Mouse (Mus musculus) forebrain, postnatal 0 days (tissue): ENCODE data around the gene Stpg3. TPM values are rescaled to one million over a fixed set of nuclear protein-coding genes. Genes with fewer than 3 reads are reported as not detected.

Experiments used
- ATAC-seq: fragments of 200-750 bp; cut with Nextera tagmentation; 2 replicates; pipeline ENCODE4 v1.8.0; 2017; ENCODE audit warnings: mild to moderate bottlenecking, moderate library complexity
- DNase-seq: peaks from one replicate; pipeline ENCODE4 v3.0.0-alpha.2; 2015
- H3K27ac ChIP-seq: fragments of 300-500 bp; sonication (generic); 2 replicates; pipeline ENCODE4 v1.5.1; 2014; ENCODE audit warnings: low read depth, mild to moderate bottlenecking, antibody characterized with exemption, low read length, moderate library complexity, mixed read lengths
- H3K27me3 ChIP-seq: fragments of 300-500 bp; sonication (generic); 2 replicates; pipeline ENCODE4 v1.6.1; 2014; ENCODE audit warnings: mild to moderate bottlenecking, low read length, mixed read lengths; ENCODE audit not compliant: insufficient read depth
- H3K36me3 ChIP-seq: fragments of 300-500 bp; sonication (generic); 2 replicates; pipeline ENCODE4 v1.6.1; 2014; ENCODE audit warnings: mild to moderate bottlenecking, moderate library complexity; ENCODE audit not compliant: insufficient read depth
- H3K4me1 ChIP-seq: fragments of 300-500 bp; sonication (generic); 2 replicates; pipeline ENCODE4 v1.6.1; 2014; ENCODE audit warnings: antibody characterized with exemption; ENCODE audit not compliant: insufficient read depth
- H3K4me2 ChIP-seq: fragments of 300-500 bp; sonication (generic); 2 replicates; pipeline ENCODE4 v1.6.1; 2014; ENCODE audit warnings: low read depth, mild to moderate bottlenecking, moderate library complexity
- H3K4me3 ChIP-seq: fragments of 300-500 bp; sonication (generic); 2 replicates; pipeline ENCODE4 v1.5.1; 2014; ENCODE audit warnings: low read depth, low read length, mixed read lengths
- H3K9ac ChIP-seq: fragments of 300-500 bp; sonication (generic); 2 replicates; pipeline ENCODE4 v1.6.1; 2014; ENCODE audit warnings: mild to moderate bottlenecking
- H3K9me3 ChIP-seq: fragments of 300-500 bp; sonication (generic); 2 replicates; pipeline ENCODE4 v1.6.1; 2016; ENCODE audit warnings: low read length
- CTCF ChIP-seq: sonication (generic); IDR thresholded peaks from 2 replicates; pipeline ENCODE4 v1.5.1; 2016; ENCODE audit warnings: antibody characterized with exemption, control low read depth, low read depth
- WGBS: fragments of 180-500 bp; shearing (Covaris S2); extraction: QIAGEN DNeasy Blood & Tissue Kit; methylation state at CpG from one replicate; pipeline ENCODE4 v1.1.7; 2014; 5-methylcytosine and 5-hydroxymethylcytosine counted together
- polyA plus RNA-seq: library from polyadenylated mRNA; unstranded; fragments of >200 nt; fragmentation: Nextera tagmentation; extraction: Ambion mirVana; gene quantifications from 2 replicates; pipeline ENCODE4 v1.2.1, GENCODE M21; 2015
- total RNA-seq: library from RNA; depleted of rRNA; stranded (reverse); fragments of >200 nt; gene quantifications from 2 replicates; pipeline ENCODE4 v1.2.3, GENCODE M21; 2014

Stpg3 gene
- total and polyA plus RNA-seq, 2 experiments from 2014 or later = not detected

GRCm38 (mm10) chr2:25242101-25242506 lies 27.7 kb upstream of the Stpg3 start, which contains the start of the genes Rnf208 and Cysrt1:
Gene Rnf208 (plus strand): TSS chr2:25242255.
Gene Cysrt1 (minus strand): TSS chr2:25242452.
- DNase-seq (peak; percentile 75), ATAC-seq (peak; percentile 74)
- Histone ChIP-seq H3K9me3 (no peaks in the 10 kb centered on the region), H3K4me1 (peaks cover 6% of the 10 kb centered on the region), H3K27ac (peak within 1 kb of the TSS; percentile 82), H3K9ac (peak within 1 kb of the TSS; percentile 79), H3K27me3 (no peaks in the 10 kb centered on the region), H3K4me2 (peak within 1 kb of the TSS; percentile 89), H3K4me3 (peak within 1 kb of the TSS; percentile 70), H3K36me3 (peaks cover 26% of the 10 kb centered on the region)
- under 1% methylated on average over 59 of the region's 59 CpGs for WGBS
- no peak; the same call in 1 of the 2 replicates for TF ChIP-seq CTCF

GRCm38 (mm10) chr2:25241438-25241775 lies 27.0 kb upstream of the Stpg3 start:
- WGBS = 16% methylated on average over 6 of the region's 6 CpGs
- peak; percentile 0; the same call in 1 of the 2 replicates for ATAC-seq
- no peak for DNase-seq
- Histone ChIP-seq H3K4me2 (peak overlapping the region; percentile 89), H3K27ac (peak overlapping the region; percentile 82; the same call in 1 of the 2 replicates), H3K9me3 (no peaks in the 10 kb centered on the region), H3K4me1 (peaks cover 6% of the 10 kb centered on the region), H3K36me3 (peaks cover 24% of the 10 kb centered on the region), H3K27me3 (no peaks in the 10 kb centered on the region), H3K4me3 (peak overlapping the region; percentile 70), H3K9ac (peak overlapping the region; percentile 79)
- TF ChIP-seq CTCF = no peak

GRCm38 (mm10) chr2:25240723-25241437 lies 26.4 kb upstream of the Stpg3 start:
- Histone ChIP-seq H3K27me3 (no peaks in the 10 kb centered on the region), H3K4me2 (peak overlapping the region; percentile 89), H3K27ac (peak overlapping the region; percentile 82), H3K4me3 (peak overlapping the region; percentile 70), H3K9ac (peak overlapping the region; percentile 79; the same call in 1 of the 2 replicates), H3K9me3 (no peaks in the 10 kb centered on the region), H3K36me3 (peaks cover 23% of the 10 kb centered on the region), H3K4me1 (peaks cover 6% of the 10 kb centered on the region)
- under 1% methylated on average over 29 of the region's 29 CpGs for WGBS
- DNase-seq (peak; percentile 90), ATAC-seq (peak; percentile 91)
- TF ChIP-seq CTCF = no peak

- Histone ChIP-seq H3K9ac (no peak overlapping the region), H3K27ac (peak overlapping the region; percentile 82; the same call in 1 of the 2 replicates), H3K4me1 (peaks cover 6% of the 10 kb centered on the region), H3K27me3 (no peaks in the 10 kb centered on the region), H3K36me3 (peaks cover 17% of the 10 kb centered on the region), H3K4me2 (peak overlapping the region; percentile 89), H3K4me3 (peak overlapping the region; percentile 70), H3K9me3 (no peaks in the 10 kb centered on the region)
- ATAC-seq (no peak; the same call in 1 of the 2 replicates), DNase-seq (no peak)
- 46% methylated on average over 8 of the region's 8 CpGs for WGBS
- no peak for TF ChIP-seq CTCF
Observed at GRCm38 (mm10) chr2:25240310-25240709, 25.9 kb upstream of the Stpg3 start.

GRCm38 (mm10) chr2:25239766-25240165 lies 25.3 kb upstream of the Stpg3 start:
- Histone ChIP-seq H3K4me3 (no peak overlapping the region), H3K4me2 (no peak overlapping the region), H3K9me3 (no peaks in the 10 kb centered on the region), H3K27ac (no peak overlapping the region), H3K9ac (no peak overlapping the region), H3K36me3 (peaks cover 12% of the 10 kb centered on the region), H3K27me3 (no peaks in the 10 kb centered on the region), H3K4me1 (peaks cover 6% of the 10 kb centered on the region)
- DNase-seq = no peak
- TF ChIP-seq CTCF = no peak
- no peak for ATAC-seq
- WGBS = 87% methylated on average over 3 of the region's 3 CpGs

- TF ChIP-seq CTCF = no peak
- DNase-seq (no peak), ATAC-seq (no peak)
- no peak overlapping the region for H3K4me2 ChIP-seq
- H3K4me1 ChIP-seq = peaks cover 6% of the 10 kb centered on the region
- no peak overlapping the region for H3K9ac ChIP-seq
- H3K27ac ChIP-seq = no peak overlapping the region
- H3K27me3 ChIP-seq = no peaks in the 10 kb centered on the region; the same call in 1 of the 2 replicates
- no peaks in the 10 kb centered on the region for H3K9me3 ChIP-seq
- no peaks in the 10 kb centered on the region for H3K36me3 ChIP-seq
- no peak overlapping the region for H3K4me3 ChIP-seq
Observed at GRCm38 (mm10) chr2:25238106-25238505, 23.7 kb upstream of the Stpg3 start.

GRCm38 (mm10) chr2:25237522-25237921 lies 23.1 kb upstream of the Stpg3 start:
- no peak for ATAC-seq
- Histone ChIP-seq H3K4me2 (no peak overlapping the region), H3K4me1 (peaks cover 6% of the 10 kb centered on the region), H3K27me3 (no peaks in the 10 kb centered on the region; the same call in 1 of the 2 replicates), H3K4me3 (no peak overlapping the region), H3K9ac (no peak overlapping the region), H3K9me3 (no peaks in the 10 kb centered on the region), H3K36me3 (no peaks in the 10 kb centered on the region), H3K27ac (no peak overlapping the region)
- DNase-seq = no peak
- WGBS = 66% methylated on average over 4 of the region's 4 CpGs
- TF ChIP-seq CTCF = no peak
